Mouse (Mus musculus) kidney, postnatal 0 days (tissue): Measurements from ENCODE around the gene Furin. TPM values are rescaled to one million over a fixed set of nuclear protein-coding genes. Genes with fewer than 3 reads are reported as not detected.

ENCODE experiments used
- ATAC-seq: fragments of 200-750 bp; cut with Nextera tagmentation; replicated peaks from 2 replicates; pipeline ENCODE4 v1.8.0; 2017; ENCODE audit warnings: low read depth, moderate number of reproducible peaks, moderate TSS enrichment, moderate library complexity; ENCODE audit not compliant: low FRiP score
- DNase-seq: peaks from one replicate; pipeline ENCODE4 v3.0.0-alpha.2; 2016; ENCODE audit warnings: low spot score
- H3K27ac ChIP-seq: fragments of 300-500 bp; sonication (generic); 2 replicates; pipeline ENCODE4 v1.5.1; 2014; ENCODE audit warnings: mild to moderate bottlenecking
- H3K27me3 ChIP-seq: fragments of 300-500 bp; sonication (generic); 2 replicates; pipeline ENCODE4 v1.6.1; 2014; ENCODE audit warnings: low read length, mixed read lengths; ENCODE audit not compliant: insufficient read depth
- H3K36me3 ChIP-seq: fragments of 300-500 bp; sonication (generic); 2 replicates; pipeline ENCODE4 v1.6.1; 2014; ENCODE audit warnings: low read length, mixed read lengths; ENCODE audit not compliant: insufficient read depth
- H3K4me1 ChIP-seq: fragments of 300-500 bp; sonication (generic); replicated peaks from 2 replicates; pipeline ENCODE4 v1.6.1; 2014; ENCODE audit warnings: antibody characterized with exemption, low read length, mixed read lengths; ENCODE audit not compliant: insufficient read depth
- H3K4me2 ChIP-seq: fragments of 300-500 bp; sonication (generic); 2 replicates; pipeline ENCODE4 v1.6.1; 2014; ENCODE audit warnings: mild to moderate bottlenecking, low read length, moderate library complexity, mixed read lengths
- H3K4me3 ChIP-seq: fragments of 300-500 bp; sonication (generic); replicated peaks from 2 replicates; pipeline ENCODE4 v1.5.1; 2014; ENCODE audit warnings: low read depth, low read length
- H3K9ac ChIP-seq: fragments of 300-500 bp; sonication (generic); 2 replicates; pipeline ENCODE4 v1.6.1; 2014; ENCODE audit warnings: low read depth, low read length
- H3K9me3 ChIP-seq: fragments of 300-500 bp; sonication (generic); replicated peaks from 2 replicates; pipeline ENCODE4 v1.6.1; 2016; ENCODE audit warnings: low read length, inconsistent platforms, mixed read lengths
- CTCF ChIP-seq: IDR thresholded peaks from 2 replicates; pipeline ENCODE4 v1.5.1; 2016; ENCODE audit warnings: antibody characterized with exemption, low read depth, mild to moderate bottlenecking, moderate library complexity
- WGBS: fragments of 180-500 bp; shearing (Covaris S2); extraction: QIAGEN DNeasy Blood & Tissue Kit; methylation state at CpG from one replicate; pipeline ENCODE4 v1.1.7; 2014; 5-methylcytosine and 5-hydroxymethylcytosine counted together
- polyA plus RNA-seq: library from polyadenylated mRNA; unstranded; fragments of >200 nt; fragmentation: Nextera tagmentation; extraction: Ambion mirVana; gene quantifications from 2 replicates; pipeline ENCODE4 v1.2.1, GENCODE M21; 2015

The Furin gene
- 20.8 and 22.9 TPM in 2 replicates for polyA plus RNA-seq

DNA sequence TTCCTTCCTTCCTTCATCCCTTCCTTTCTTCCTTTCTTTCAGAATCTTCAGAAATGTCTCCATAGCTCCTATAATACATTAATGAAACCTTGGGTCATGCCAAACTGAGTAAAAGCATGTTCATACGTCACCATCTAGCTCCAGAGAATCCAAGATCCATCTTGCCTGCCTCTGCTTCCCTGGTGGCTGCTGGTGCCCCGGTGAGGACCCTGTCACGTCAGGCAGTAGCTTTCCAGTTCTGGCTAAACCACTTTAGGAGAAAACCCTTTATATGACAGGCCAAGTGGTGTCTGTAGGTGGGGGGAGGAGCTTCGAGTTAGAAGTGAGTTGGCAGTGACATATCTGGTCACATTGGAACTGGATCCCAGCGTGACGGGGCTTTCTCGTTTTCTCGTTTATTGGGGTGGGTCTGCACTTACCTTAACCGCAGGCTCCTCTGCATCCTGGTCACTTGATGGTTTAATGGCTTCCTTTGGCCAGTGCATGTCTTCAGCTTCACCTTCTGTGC lies at the start of gene Furin:
Furin (minus strand) TSS at position 249 of the 508 bp plus-strand sequence.
- TF ChIP-seq CTCF: no peak
- H3K27ac ChIP-seq: no peak within 1 kb of the TSS
- no peak within 1 kb of the TSS for H3K9ac ChIP-seq
- 75% methylated on average over 9 of the region's 9 CpGs for WGBS
- no peaks in the 10 kb centered on the region for H3K27me3 ChIP-seq
- no peaks in the 10 kb centered on the region for H3K36me3 ChIP-seq
- H3K4me1 ChIP-seq: peaks cover 13% of the 10 kb centered on the region
- no peak within 1 kb of the TSS for H3K4me3 ChIP-seq
- DNase-seq: no peak
- no peak for ATAC-seq
- no peaks in the 10 kb centered on the region for H3K9me3 ChIP-seq
- H3K4me2 ChIP-seq: no peak within 1 kb of the TSS

DNA sequence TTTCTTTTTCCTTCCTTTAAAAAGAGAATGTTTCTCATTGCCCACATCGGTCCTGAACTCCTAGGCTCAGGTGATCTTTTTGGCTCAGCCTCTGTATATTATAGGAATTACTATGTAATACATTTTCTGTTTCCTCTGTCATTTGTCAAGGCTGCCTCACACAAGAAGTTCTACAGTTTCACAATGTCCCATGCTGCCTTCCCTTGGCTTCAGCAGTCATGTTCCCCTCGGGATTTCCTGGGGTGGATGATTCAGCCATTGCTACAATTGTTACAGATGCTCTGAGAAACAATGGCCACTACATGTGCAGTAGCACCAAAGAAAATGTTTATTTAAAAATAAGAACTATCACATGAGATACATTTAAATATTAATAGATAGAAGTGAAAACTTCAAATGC lies 49.5 kb upstream of the Furin start:
- H3K4me3 ChIP-seq: no peak overlapping the region
- H3K4me2 ChIP-seq: no peak overlapping the region
- H3K9me3 ChIP-seq: no peaks in the 10 kb centered on the region
- H3K4me1 ChIP-seq: no peaks in the 10 kb centered on the region
- no peak overlapping the region for H3K27ac ChIP-seq
- 81% methylated on average over 2 of the region's 2 CpGs for WGBS
- H3K36me3 ChIP-seq: 0 out of 2 replicates have a peak, but pooled peaks cover 7% of the 10 kb centered on the region
- no peak for DNase-seq
- no peak for ATAC-seq
- no peaks in the 10 kb centered on the region for H3K27me3 ChIP-seq
- H3K9ac ChIP-seq: no peak overlapping the region
- no peak for TF ChIP-seq CTCF

GRCm38 (mm10) chr7:80453997-80454396 lies 48.8 kb upstream of the Furin start:
- Histone ChIP-seq H3K4me3 (no peak overlapping the region), H3K9ac (no peak overlapping the region), H3K4me2 (no peak overlapping the region), H3K4me1 (no peaks in the 10 kb centered on the region), H3K36me3 (0 out of 2 replicates have a peak, but pooled peaks cover 6% of the 10 kb centered on the region), H3K9me3 (no peaks in the 10 kb centered on the region), H3K27me3 (no peaks in the 10 kb centered on the region), H3K27ac (no peak overlapping the region)
- ATAC-seq: no peak
- no peak for TF ChIP-seq CTCF
- WGBS: 92% methylated on average over 5 of the region's 5 CpGs
- DNase-seq: no peak

GRCm38 (mm10) chr7:80453121-80453520 lies 47.9 kb upstream of the Furin start:
- no peak for TF ChIP-seq CTCF
- no peak overlapping the region for H3K4me3 ChIP-seq
- no peaks in the 10 kb centered on the region for H3K4me1 ChIP-seq
- ATAC-seq (no peak), DNase-seq (no peak)
- H3K9ac ChIP-seq: no peak overlapping the region
- no peak overlapping the region for H3K27ac ChIP-seq
- 96% methylated on average over 3 of the region's 3 CpGs for WGBS
- H3K27me3 ChIP-seq: no peaks in the 10 kb centered on the region
- H3K4me2 ChIP-seq: no peak overlapping the region
- H3K36me3 ChIP-seq: 0 out of 2 replicates have a peak, but pooled peaks cover 6% of the 10 kb centered on the region
- H3K9me3 ChIP-seq: no peaks in the 10 kb centered on the region

GRCm38 (mm10) chr7:80452241-80452640 lies 47.0 kb upstream of the Furin start:
- no peaks in the 10 kb centered on the region for H3K9me3 ChIP-seq
- WGBS: 91% methylated on average over 5 of the region's 5 CpGs
- no peak for ATAC-seq
- H3K9ac ChIP-seq: no peak overlapping the region
- no peak overlapping the region for H3K4me3 ChIP-seq
- 0 out of 2 replicates have a peak, but pooled peaks cover 6% of the 10 kb centered on the region for H3K36me3 ChIP-seq
- no peaks in the 10 kb centered on the region for H3K27me3 ChIP-seq
- no peak overlapping the region for H3K27ac ChIP-seq
- H3K4me2 ChIP-seq: no peak overlapping the region
- no peak for TF ChIP-seq CTCF
- no peak for DNase-seq
- H3K4me1 ChIP-seq: no peaks in the 10 kb centered on the region

- Histone ChIP-seq H3K4me3 (no peak overlapping the region), H3K9me3 (no peaks in the 10 kb centered on the region), H3K27ac (no peak overlapping the region), H3K4me1 (no peaks in the 10 kb centered on the region), H3K27me3 (no peaks in the 10 kb centered on the region), H3K9ac (no peak overlapping the region), H3K36me3 (0 out of 2 replicates have a peak, but pooled peaks cover 6% of the 10 kb centered on the region), H3K4me2 (no peak overlapping the region)
- no peak for TF ChIP-seq CTCF
- peak; percentile 43; the same call in 1 of the 2 replicates for ATAC-seq
- no peak for DNase-seq
- WGBS: 59% methylated on average over 3 of the region's 3 CpGs
These were observed 46.5 kb upstream of the Furin start for GRCm38 (mm10) chr7:80451550-80452232.
